Mouse (Mus musculus): ENCODE data around the gene Schip1. TPM values are rescaled to one million over a fixed set of nuclear protein-coding genes. Genes with fewer than 3 reads are reported as not detected.

The Schip1 gene
- polyA plus RNA-seq, 1 experiment from 2014 or later = 33.2 TPM

DNA sequence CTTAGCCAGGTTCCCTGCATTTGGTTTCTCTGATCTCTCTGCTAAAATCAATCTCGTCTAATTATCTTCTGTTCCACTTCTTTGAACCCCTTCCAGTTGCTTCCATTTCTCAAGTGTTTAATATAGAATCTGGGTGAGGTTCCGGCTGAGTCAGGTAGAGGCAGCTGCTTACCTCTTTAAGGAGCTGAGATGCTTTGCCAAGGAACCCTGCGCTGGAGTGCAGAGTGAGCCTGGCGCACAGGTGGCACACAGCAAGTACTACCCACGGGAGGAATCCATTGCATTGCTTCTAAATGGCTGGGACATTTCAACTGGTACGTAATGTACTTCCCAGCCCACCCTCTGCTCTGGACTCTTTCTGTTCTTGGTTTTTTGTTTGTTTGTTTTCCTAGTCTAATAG, 414.7 kb downstream of the Schip1 start:
- H3K9me3 ChIP-seq (replicated peaks; ENCODE audit: control insufficient read depth, low read length) = no peaks in the 10 kb centered on the region
- no peak overlapping the region for H3K4me3 ChIP-seq (replicated peaks; ENCODE audit: low read length)
- no peaks in the 10 kb centered on the region for H3K36me3 ChIP-seq (ENCODE audit: control insufficient read depth, insufficient read depth, low read length)
- WGBS = 79% methylated on average over 6 of the region's 6 CpGs
- H3K9ac ChIP-seq (ENCODE audit: low read length) = no peak overlapping the region
- H3K4me1 ChIP-seq (ENCODE audit: control insufficient read depth, insufficient read depth, low read length) = no peaks in the 10 kb centered on the region
- no peaks in the 10 kb centered on the region for H3K27me3 ChIP-seq (ENCODE audit: control insufficient read depth, insufficient read depth, low read length)
- no peak overlapping the region for H3K27ac ChIP-seq (ENCODE audit: low read length)
- H3K4me2 ChIP-seq (ENCODE audit: low read depth, low read length) = no peak overlapping the region
- ATAC-seq (ENCODE audit: insufficient read depth, low FRiP score) = no peak

- H3K9ac ChIP-seq (ENCODE audit: low read length) = no peak overlapping the region
- no peak overlapping the region for H3K4me3 ChIP-seq (replicated peaks; ENCODE audit: low read length)
- WGBS = 93% methylated on average over 3 of the region's 3 CpGs
Measured at GRCm38 (mm10) chr3:68483517-68483916, 418.9 kb downstream of the Schip1 start.

GRCm38 (mm10) chr3:68484021-68484420, 419.4 kb downstream of the Schip1 start:
- no peak for ATAC-seq (ENCODE audit: insufficient read depth, low FRiP score)
- WGBS = 80% methylated on average over 9 of the region's 9 CpGs
- Histone ChIP-seq H3K9me3 (replicated peaks; ENCODE audit: control insufficient read depth, low read length) (no peaks in the 10 kb centered on the region), H3K4me3 (replicated peaks; ENCODE audit: low read length) (no peak overlapping the region), H3K27me3 (ENCODE audit: control insufficient read depth, insufficient read depth, low read length) (no peaks in the 10 kb centered on the region), H3K36me3 (ENCODE audit: control insufficient read depth, insufficient read depth, low read length) (no peaks in the 10 kb centered on the region), H3K4me1 (ENCODE audit: control insufficient read depth, insufficient read depth, low read length) (no peaks in the 10 kb centered on the region), H3K4me2 (ENCODE audit: low read depth, low read length) (no peak overlapping the region), H3K9ac (ENCODE audit: low read length) (no peak overlapping the region), H3K27ac (ENCODE audit: low read length) (no peak overlapping the region)

More at GRCm38 (mm10) chr3:68483517-68483916, 418.9 kb downstream of the Schip1 start:
- H3K4me1 ChIP-seq (ENCODE audit: control insufficient read depth, insufficient read depth, low read length) = no peaks in the 10 kb centered on the region
- no peak overlapping the region for H3K4me2 ChIP-seq (ENCODE audit: low read depth, low read length)
- ATAC-seq (ENCODE audit: insufficient read depth, low FRiP score) = no peak
- no peaks in the 10 kb centered on the region for H3K27me3 ChIP-seq (ENCODE audit: control insufficient read depth, insufficient read depth, low read length)
- H3K9me3 ChIP-seq (replicated peaks; ENCODE audit: control insufficient read depth, low read length) = no peaks in the 10 kb centered on the region
- no peaks in the 10 kb centered on the region for H3K36me3 ChIP-seq (ENCODE audit: control insufficient read depth, insufficient read depth, low read length)
- H3K27ac ChIP-seq (ENCODE audit: low read length) = no peak overlapping the region

DNA sequence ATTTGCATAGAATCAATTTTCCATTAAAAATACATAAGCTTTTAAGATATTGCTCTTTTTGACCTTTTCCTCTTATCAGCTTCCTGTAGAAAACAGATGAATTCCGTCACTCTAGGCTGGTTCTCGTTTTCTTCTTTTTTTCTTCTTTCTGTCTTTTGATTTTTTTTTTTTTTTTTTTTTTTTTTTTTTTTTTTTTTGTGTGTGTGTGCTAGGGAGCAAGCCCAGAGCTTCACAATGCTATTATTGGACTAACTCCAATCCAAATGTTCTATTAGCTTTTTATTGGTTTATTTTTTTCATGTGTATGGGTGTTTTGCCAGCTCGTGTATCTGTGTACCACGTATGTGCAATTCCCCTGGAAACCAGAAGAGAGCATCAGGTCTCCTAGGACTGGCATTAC, 420.0 kb downstream of the Schip1 start:
- Histone ChIP-seq H3K4me1 (ENCODE audit: control insufficient read depth, insufficient read depth, low read length) (no peaks in the 10 kb centered on the region), H3K27ac (ENCODE audit: low read length) (no peak overlapping the region), H3K4me2 (ENCODE audit: low read depth, low read length) (no peak overlapping the region), H3K27me3 (ENCODE audit: control insufficient read depth, insufficient read depth, low read length) (no peaks in the 10 kb centered on the region), H3K9me3 (replicated peaks; ENCODE audit: control insufficient read depth, low read length) (no peaks in the 10 kb centered on the region), H3K36me3 (ENCODE audit: control insufficient read depth, insufficient read depth, low read length) (no peaks in the 10 kb centered on the region), H3K9ac (ENCODE audit: low read length) (no peak overlapping the region), H3K4me3 (replicated peaks; ENCODE audit: low read length) (no peak overlapping the region)
- ATAC-seq (ENCODE audit: insufficient read depth, low FRiP score) = no peak
- WGBS = 76% methylated on average over 4 of the region's 4 CpGs

DNA sequence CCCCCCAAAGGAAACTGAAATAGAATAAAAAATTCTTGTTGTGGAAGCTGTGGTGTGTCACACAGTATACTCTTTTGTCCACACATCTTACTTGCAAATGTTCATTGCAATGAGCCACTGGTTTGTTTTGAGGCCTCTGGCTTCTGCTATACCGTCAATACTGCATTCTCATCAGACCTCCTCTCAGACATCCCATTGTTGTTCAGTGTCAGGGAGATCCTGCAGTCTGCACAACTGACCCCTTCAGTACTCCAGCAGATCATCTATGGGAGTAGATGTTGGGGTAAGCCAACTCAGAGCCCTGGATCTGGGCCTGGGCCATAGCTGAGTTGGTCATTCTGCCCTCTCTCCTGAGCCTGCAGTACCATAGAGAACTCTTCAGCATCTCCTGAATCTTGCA, 423.0 kb downstream of the Schip1 start:
- 86% methylated on average over 1 of the region's 1 CpGs for WGBS
- no peak for ATAC-seq (ENCODE audit: insufficient read depth, low FRiP score)
- H3K9me3 ChIP-seq (replicated peaks; ENCODE audit: control insufficient read depth, low read length) = no peaks in the 10 kb centered on the region

DNA sequence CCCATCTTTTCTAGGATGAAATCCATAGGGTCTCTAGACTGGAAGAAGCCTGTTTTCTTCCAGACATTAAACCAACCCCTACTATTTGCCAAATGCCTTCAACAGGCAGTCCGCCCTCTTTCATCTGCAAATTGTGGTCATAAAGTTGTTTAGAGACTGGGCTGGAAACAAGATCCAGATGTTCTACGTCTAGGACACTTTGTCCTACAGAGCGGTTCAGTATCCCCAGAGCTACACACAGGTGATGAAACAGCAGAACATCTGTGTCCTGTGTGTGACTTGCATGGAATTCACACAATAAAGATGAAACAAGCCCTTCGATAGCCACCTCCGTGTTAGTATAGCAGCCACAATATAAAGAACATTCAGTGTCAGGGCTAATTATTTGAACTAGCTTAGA, 423.7 kb downstream of the Schip1 start:
- 53% methylated on average over 5 of the region's 5 CpGs for WGBS
- no peak overlapping the region for H3K4me2 ChIP-seq (ENCODE audit: low read depth, low read length)
- H3K9me3 ChIP-seq (replicated peaks; ENCODE audit: control insufficient read depth, low read length) = no peaks in the 10 kb centered on the region
- no peaks in the 10 kb centered on the region for H3K36me3 ChIP-seq (ENCODE audit: control insufficient read depth, insufficient read depth, low read length)
- no peak for ATAC-seq (ENCODE audit: insufficient read depth, low FRiP score)
- no peak overlapping the region for H3K9ac ChIP-seq (ENCODE audit: low read length)
- no peak overlapping the region for H3K27ac ChIP-seq (ENCODE audit: low read length)
- H3K27me3 ChIP-seq (ENCODE audit: control insufficient read depth, insufficient read depth, low read length) = no peaks in the 10 kb centered on the region
- H3K4me1 ChIP-seq (ENCODE audit: control insufficient read depth, insufficient read depth, low read length) = no peaks in the 10 kb centered on the region
- H3K4me3 ChIP-seq (replicated peaks; ENCODE audit: low read length) = no peak overlapping the region

More for the DNA sequence above, 423.0 kb downstream of the Schip1 start:
- Histone ChIP-seq H3K9ac (ENCODE audit: low read length) (no peak overlapping the region), H3K4me2 (ENCODE audit: low read depth, low read length) (no peak overlapping the region), H3K4me3 (replicated peaks; ENCODE audit: low read length) (no peak overlapping the region), H3K36me3 (ENCODE audit: control insufficient read depth, insufficient read depth, low read length) (no peaks in the 10 kb centered on the region), H3K4me1 (ENCODE audit: control insufficient read depth, insufficient read depth, low read length) (no peaks in the 10 kb centered on the region), H3K27ac (ENCODE audit: low read length) (no peak overlapping the region), H3K27me3 (ENCODE audit: control insufficient read depth, insufficient read depth, low read length) (no peaks in the 10 kb centered on the region)

- Histone ChIP-seq H3K4me2 (ENCODE audit: low read depth, low read length) (no peak overlapping the region), H3K27me3 (ENCODE audit: control insufficient read depth, insufficient read depth, low read length) (no peaks in the 10 kb centered on the region), H3K4me1 (ENCODE audit: control insufficient read depth, insufficient read depth, low read length) (peaks cover 9% of the 10 kb centered on the region; the same call in 1 of the 2 replicates), H3K9me3 (replicated peaks; ENCODE audit: control insufficient read depth, low read length) (no peaks in the 10 kb centered on the region), H3K27ac (ENCODE audit: low read length) (peak overlapping the region; percentile 95), H3K9ac (ENCODE audit: low read length) (no peak overlapping the region), H3K4me3 (replicated peaks; ENCODE audit: low read length) (no peak overlapping the region), H3K36me3 (ENCODE audit: control insufficient read depth, insufficient read depth, low read length) (no peaks in the 10 kb centered on the region)
- 59% methylated on average over 6 of the region's 6 CpGs for WGBS
- ATAC-seq (ENCODE audit: insufficient read depth, low FRiP score) = no peak
Measured at GRCm38 (mm10) chr3:68491516-68491915, 426.9 kb downstream of the Schip1 start.

GRCm38 (mm10) chr3:68492066-68492465, 427.5 kb downstream of the Schip1 start:
- no peak for ATAC-seq (ENCODE audit: insufficient read depth, low FRiP score)
- Histone ChIP-seq H3K36me3 (ENCODE audit: control insufficient read depth, insufficient read depth, low read length) (no peaks in the 10 kb centered on the region), H3K4me3 (replicated peaks; ENCODE audit: low read length) (no peak overlapping the region), H3K9ac (ENCODE audit: low read length) (no peak overlapping the region), H3K27ac (ENCODE audit: low read length) (peak overlapping the region; percentile 95), H3K27me3 (ENCODE audit: control insufficient read depth, insufficient read depth, low read length) (no peaks in the 10 kb centered on the region), H3K4me1 (ENCODE audit: control insufficient read depth, insufficient read depth, low read length) (peaks cover 11% of the 10 kb centered on the region; the same call in 1 of the 2 replicates), H3K9me3 (replicated peaks; ENCODE audit: control insufficient read depth, low read length) (no peaks in the 10 kb centered on the region), H3K4me2 (ENCODE audit: low read depth, low read length) (no peak overlapping the region)
- 43% methylated on average over 1 of the region's 1 CpGs for WGBS

DNA sequence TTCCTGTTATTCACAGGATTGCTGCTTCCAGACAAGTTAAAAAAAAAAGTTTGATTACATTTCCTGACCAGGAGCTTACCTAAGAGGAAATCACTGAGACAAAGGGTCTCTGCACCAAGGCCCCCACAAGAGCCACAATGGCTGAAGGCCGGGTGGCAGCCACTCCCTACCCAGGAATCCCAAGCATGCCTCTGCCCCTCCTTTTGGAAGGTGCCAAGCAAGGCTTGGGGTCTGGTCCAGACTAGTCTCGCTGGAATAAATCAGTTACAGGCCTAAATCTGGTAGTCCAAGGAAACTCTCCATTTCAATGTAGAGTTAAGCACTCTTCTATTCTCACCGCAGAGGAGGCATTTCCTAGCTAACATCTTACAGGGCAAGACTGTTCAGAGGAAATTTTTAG, 427.9 kb downstream of the Schip1 start:
- Histone ChIP-seq H3K36me3 (ENCODE audit: control insufficient read depth, insufficient read depth, low read length) (no peaks in the 10 kb centered on the region), H3K27me3 (ENCODE audit: control insufficient read depth, insufficient read depth, low read length) (no peaks in the 10 kb centered on the region), H3K4me3 (replicated peaks; ENCODE audit: low read length) (peak overlapping the region; percentile 79), H3K4me2 (ENCODE audit: low read depth, low read length) (peak overlapping the region; percentile 93), H3K4me1 (ENCODE audit: control insufficient read depth, insufficient read depth, low read length) (peaks cover 11% of the 10 kb centered on the region; the same call in 1 of the 2 replicates), H3K9ac (ENCODE audit: low read length) (peak overlapping the region; percentile 23; the same call in 1 of the 2 replicates), H3K9me3 (replicated peaks; ENCODE audit: control insufficient read depth, low read length) (no peaks in the 10 kb centered on the region), H3K27ac (ENCODE audit: low read length) (peak overlapping the region; percentile 95)
- WGBS = 21% methylated on average over 3 of the region's 3 CpGs
- ATAC-seq (ENCODE audit: insufficient read depth, low FRiP score) = no peak

Measured in stomach, embryonic 16.5 days (tissue).